8 mouse cellular contexts compared by ENCODE assay signal in the genomic region with DNA sequence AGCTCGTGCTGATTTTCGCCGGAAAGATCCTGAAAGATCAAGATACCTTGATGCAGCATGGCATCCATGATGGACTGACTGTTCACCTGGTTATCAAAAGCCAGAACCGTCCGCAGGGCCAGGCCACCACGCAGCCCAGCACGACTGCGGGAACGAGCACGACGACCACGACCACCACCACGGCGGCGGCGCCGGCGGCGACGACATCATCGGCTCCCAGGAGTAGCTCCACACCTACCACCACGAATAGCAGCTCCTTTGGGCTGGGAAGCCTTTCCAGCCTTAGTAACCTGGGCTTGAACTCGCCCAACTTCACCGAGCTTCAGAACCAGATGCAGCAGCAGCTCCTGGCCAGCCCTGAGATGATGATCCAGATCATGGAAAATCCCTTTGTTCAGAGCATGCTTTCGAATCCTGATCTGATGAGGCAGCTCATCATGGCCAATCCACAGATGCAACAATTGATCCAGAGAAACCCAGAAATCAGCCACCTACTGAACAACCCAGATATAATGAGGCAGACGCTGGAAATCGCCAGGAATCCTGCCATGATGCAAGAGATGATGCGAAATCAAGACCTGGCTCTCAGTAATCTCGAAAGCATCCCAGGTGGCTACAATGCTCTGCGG. TPM values are rescaled to one million over a fixed set of nuclear protein-coding genes. Genes with fewer than 3 reads are reported as not detected.
DNase-seq lines count a peak whose midpoint lies in the region; ATAC-seq and TF ChIP-seq lines count a peak whose summit lies in the region.

No protein-coding gene starts in this region.

- 28% methylated on average over 30 of the region's 30 CpGs for WGBS in heart, embryonic 11.5 days (ENCODE audit: insufficient replicate concordance)

- no peaks in the 10 kb centered on the region for H3K27me3 ChIP-seq in heart, embryonic 11.5 days (ENCODE audit: control insufficient read depth, insufficient read depth, low read length)

- peak overlapping the region; percentile 86 for H3K4me3 ChIP-seq in cortical plate, adult 2 months (ENCODE audit: insufficient read depth, low read length)
- peak overlapping the region; percentile 67 for H3K4me3 ChIP-seq in heart, embryonic 11.5 days (ENCODE audit: low read depth, low read length)

- no peak for TF ChIP-seq CTCF in cortical plate, adult 2 months (IDR thresholded peaks at IDR 0.05; ENCODE audit: extremely low read depth, insufficient read depth, low read length)

- 0 out of 2 replicates have a peak, but pooled peaks have one; percentile 0 for ATAC-seq in heart, embryonic 11.5 days (replicated peaks; ENCODE audit: insufficient number of reproducible peaks, low FRiP score, low TSS enrichment)

- no peaks in the 10 kb centered on the region for H3K36me3 ChIP-seq in heart, embryonic 11.5 days (ENCODE audit: control insufficient read depth, insufficient read depth, low read length)

- H3K4me2 ChIP-seq in heart, embryonic 11.5 days, result peak overlapping the region; percentile 78

- no peaks in the 10 kb centered on the region for H3K9me3 ChIP-seq in heart, embryonic 11.5 days (replicated peaks; ENCODE audit: control insufficient read depth, low read length)

- DNase-seq in ovary, postnatal 14 days (ENCODE audit: low spot score), result peak; percentile 6
- DNase-seq in ovary, postnatal 10 days (ENCODE audit: low spot score), result no peak
- DNase-seq in layer of hippocampus, adult 18-20 months (ENCODE audit: low spot score in 2 of 2), result peak; percentile 14 to 16
- peak; percentile 7 for DNase-seq in lung, postnatal 36 days
- peak; percentile 25 for DNase-seq in right cerebral cortex, postnatal 25 days
- no peak for DNase-seq in adrenal gland, postnatal 25 days

- no peaks in the 10 kb centered on the region for H3K4me1 ChIP-seq in cortical plate, adult 2 months (ENCODE audit: control insufficient read depth, insufficient read depth, low read length)
- no peaks in the 10 kb centered on the region; the same call in 1 of the 2 replicates for H3K4me1 ChIP-seq in heart, embryonic 11.5 days (ENCODE audit: control insufficient read depth, insufficient read depth, low read length)

- TF ChIP-seq POLR2A in cortical plate, adult 2 months (IDR thresholded peaks at IDR 0.05; ENCODE audit: extremely low read depth, insufficient read depth, low read length), result no peak

- peak overlapping the region; percentile 99 for H3K27ac ChIP-seq in cortical plate, adult 2 months (ENCODE audit: insufficient read depth, low read length)
- H3K27ac ChIP-seq in heart, embryonic 11.5 days (ENCODE audit: low read depth, low read length), result peak overlapping the region; percentile 91

- H3K9ac ChIP-seq in heart, embryonic 11.5 days (ENCODE audit: low read depth, low read length), result peak overlapping the region; percentile 85

RNA-seq across cellular contexts. Expression of gene Ubqln2, which starts 0.8 kb away (rescaled TPM):
- polyA plus RNA-seq in cortical plate, adult 2 months (2012; rRNA removed), result 122 and 124 TPM in 2 replicates
- 18.7 and 21.1 TPM in 2 replicates for polyA plus RNA-seq in heart, embryonic 11.5 days (2014; fragmentation: Nextera tagmentation; extraction: Ambion mirVana)
- total RNA-seq in layer of hippocampus, adult 18-20 months (2021), result 100 to 1,000 TPM; 236 to 245 TPM
- 73.1 and 77.1 TPM in 2 replicates for total RNA-seq in adrenal gland, postnatal 25 days (2021)

RNA-seq across cellular contexts. Expression of gene Cypt3, which starts 59.6 kb away (rescaled TPM):
- polyA plus RNA-seq in cortical plate, adult 2 months (2012; rRNA removed), result not detected in 2 replicates
- not detected in 2 replicates for polyA plus RNA-seq in heart, embryonic 11.5 days (2014; fragmentation: Nextera tagmentation; extraction: Ambion mirVana)
- not detected for total RNA-seq in layer of hippocampus, adult 18-20 months (2021)
- total RNA-seq in adrenal gland, postnatal 25 days (2021), result not detected in 2 replicates

Comparison
In these comparisons a context has a peak if more than half of its experiments do, and no peak if none do; other contexts are left out.
1. DNase-seq: peak in ovary, postnatal 14 days (single experiment), layer of hippocampus, adult 18-20 months (2 of 2), lung, postnatal 36 days (single experiment) and right cerebral cortex, postnatal 25 days (single experiment); none in ovary, postnatal 10 days (single experiment) and adrenal gland, postnatal 25 days (single experiment).